Mouse (Mus musculus): ENCODE results near the gene Vmn1r231. TPM values are rescaled to one million over a fixed set of nuclear protein-coding genes. Genes with fewer than 3 reads are reported as not detected.

Gene Vmn1r231
- not detected in 2 replicates for polyA plus RNA-seq (2012; rRNA removed)

- DNase-seq (ENCODE audit: low read depth): no peak
Measured at GRCm38 (mm10) chr17:20904991-20905390, at the start of gene Vmn1r231. Gene Vmn1r231 (minus strand): TSS chr17:20905091.

- DNase-seq (ENCODE audit: low read depth): no peak
Measured at GRCm38 (mm10) chr17:20946636-20947035, 41.7 kb upstream of the Vmn1r231 start.

GRCm38 (mm10) chr17:20946026-20946565 lies 41.2 kb upstream of the Vmn1r231 start:
- DNase-seq (ENCODE audit: low read depth): no peak

- peak; percentile 99 for DNase-seq (ENCODE audit: low read depth)
Measured at GRCm38 (mm10) chr17:20944985-20945891, 40.3 kb upstream of the Vmn1r231 start, which contains the start of gene Ppp2r1a. Gene Ppp2r1a (plus strand): TSS chr17:20945311.

GRCm38 (mm10) chr17:20944226-20944625 lies 39.3 kb upstream of the Vmn1r231 start:
- no peak for DNase-seq (ENCODE audit: low read depth)

GRCm38 (mm10) chr17:20919614-20920013 lies 14.7 kb upstream of the Vmn1r231 start, which contains the start of gene Vmn1r232:
Gene Vmn1r232 (minus strand): TSS chr17:20919714.
- DNase-seq (ENCODE audit: low read depth): no peak

GRCm38 (mm10) chr17:20840144-20840543 lies 64.7 kb downstream of the Vmn1r231 start, which contains the start of gene Vmn1r230:
Gene Vmn1r230 (plus strand): TSS chr17:20840444.
- DNase-seq (ENCODE audit: low read depth): no peak

Other genes with a start within 250 kb of the Vmn1r231 start
- gene Vmn1r226, start 222.2 kb downstream of the Vmn1r231 start, polyA plus RNA-seq (2012; rRNA removed): not detected in 2 replicates
- gene Vmn1r227, start 175.2 kb downstream of the Vmn1r231 start, polyA plus RNA-seq (2012; rRNA removed): not detected in 2 replicates
- not detected in 2 replicates for gene Vmn1r228, start 118.9 kb downstream of the Vmn1r231 start, polyA plus RNA-seq (2012; rRNA removed)
- not detected in 2 replicates for gene Vmn1r229, start 93.5 kb downstream of the Vmn1r231 start, polyA plus RNA-seq (2012; rRNA removed)
- gene Vmn1r230, start 64.6 kb downstream of the Vmn1r231 start, polyA plus RNA-seq (2012; rRNA removed): not detected in 2 replicates
- gene Vmn1r232, start 14.6 kb upstream of the Vmn1r231 start, polyA plus RNA-seq (2012; rRNA removed): not detected in 2 replicates
- gene Ppp2r1a, start 40.2 kb upstream of the Vmn1r231 start, polyA plus RNA-seq (2012; rRNA removed): 247 and 248 TPM in 2 replicates
- not detected in 2 replicates for gene Vmn1r233, start 91.4 kb upstream of the Vmn1r231 start, polyA plus RNA-seq (2012; rRNA removed)
- gene Zfp160, start 103.8 kb upstream of the Vmn1r231 start, polyA plus RNA-seq (2012; rRNA removed): 4.7 and 5.4 TPM in 2 replicates

Measured in gonadal fat pad, adult 2 months (tissue).